Mouse (Mus musculus) layer of hippocampus, adult 2 months (tissue): ENCODE measurements around the gene BC048562. TPM values are rescaled to one million over a fixed set of nuclear protein-coding genes. Genes with fewer than 3 reads are reported as not detected.

Experiments used
- DNase-seq, 2 experiments: peaks; one replicate each; pipeline ENCODE4 v3.0.0; 2022; ENCODE audit warnings: low spot score in 2 of 2
- H3K27ac ChIP-seq: fragments of 200-600 bp; 2 replicates; pipeline ENCODE4 v1.8.1; 2022
- H3K4me3 ChIP-seq: fragments of 200-600 bp; 2 replicates; pipeline ENCODE4 v1.8.1; 2022; ENCODE audit warnings: mild to moderate bottlenecking
- CTCF ChIP-seq: fragments of 200-600 bp; conservative IDR thresholded peaks from 2 replicates; pipeline ENCODE4 v1.8.1; 2022; ENCODE audit warnings: antibody characterized with exemption, mild to moderate bottlenecking, moderate library complexity
- total RNA-seq, 2 experiments: library from RNA; stranded (reverse); gene quantifications; 2 replicates each; pipeline ENCODE4 v1.2.3; 2021

Gene BC048562
- total RNA-seq, 2 experiments from 2014 or later = not detected

DNA sequence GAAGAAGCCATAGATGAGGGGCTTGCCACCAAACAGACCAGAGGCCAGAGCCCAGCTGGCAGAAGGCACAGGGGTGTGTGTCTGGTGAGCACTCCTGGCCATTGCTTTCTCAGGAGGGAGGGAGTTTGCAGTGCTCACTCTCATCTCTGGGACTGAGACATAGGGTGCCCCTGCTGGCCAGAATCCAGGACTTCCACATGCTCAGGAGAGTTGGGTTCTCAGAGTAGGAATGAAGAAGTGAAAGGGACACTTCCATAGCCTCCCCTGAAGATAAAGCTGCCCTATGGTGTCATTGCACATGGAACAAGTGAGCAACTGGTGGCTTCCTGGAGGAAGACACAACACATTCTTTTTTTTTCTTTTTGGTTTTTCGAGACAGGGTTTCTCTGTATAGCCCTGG lies 38.2 kb downstream of the BC048562 start:
- Histone ChIP-seq H3K4me3 (no peak overlapping the region), H3K27ac (no peak overlapping the region)
- DNase-seq = no peak
- TF ChIP-seq CTCF = no peak

DNA sequence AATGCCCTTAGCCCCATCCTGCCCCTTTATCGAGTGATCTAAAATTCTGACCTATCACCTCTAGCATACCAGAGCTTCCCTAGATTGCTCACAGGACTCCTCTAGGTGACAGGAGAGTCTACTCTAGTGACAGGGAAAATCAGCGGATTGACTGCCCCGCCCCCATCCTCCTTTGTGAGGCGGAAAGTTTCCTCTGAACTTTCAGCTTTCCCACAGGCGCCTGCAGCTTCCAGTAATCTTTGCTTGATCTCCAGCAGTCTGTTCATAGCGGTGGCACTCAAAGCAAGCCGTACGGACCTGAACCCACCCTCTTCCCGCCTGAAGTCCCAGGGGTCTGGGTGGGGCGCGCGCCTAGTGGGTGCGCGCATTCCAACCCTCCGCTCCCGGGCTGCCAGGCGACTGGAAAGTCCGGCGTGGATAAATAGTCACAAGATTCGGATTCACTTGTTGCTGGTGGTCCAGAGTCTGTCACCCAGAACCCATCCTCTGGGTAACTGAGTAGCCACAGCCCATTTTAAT lies 42.4 kb downstream of the BC048562 start:
- peak overlapping the region; percentile 42 for H3K4me3 ChIP-seq
- peak overlapping the region; percentile 83 for H3K27ac ChIP-seq
- TF ChIP-seq CTCF = no peak
- DNase-seq = no peak

DNA sequence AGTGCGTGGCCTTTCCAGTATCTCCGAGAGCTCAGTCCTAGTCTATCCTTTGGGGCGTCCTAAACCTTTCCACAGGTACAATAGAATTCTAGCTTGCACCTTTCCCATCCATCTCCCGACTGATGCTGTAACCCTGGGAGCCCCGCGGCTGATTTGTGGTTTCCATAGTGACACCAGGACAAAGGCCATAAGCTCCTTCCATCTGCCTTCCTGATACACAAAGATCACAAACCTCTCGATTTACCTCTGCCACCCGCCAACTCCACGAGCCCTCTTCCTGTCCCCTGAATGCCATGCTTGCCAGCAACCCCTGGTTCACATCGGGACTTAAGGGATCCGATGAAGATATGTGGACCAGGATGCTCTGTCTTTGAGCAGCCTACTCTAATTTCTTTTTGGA lies 43.0 kb downstream of the BC048562 start:
- no peak for TF ChIP-seq CTCF
- H3K27ac ChIP-seq = peak overlapping the region; percentile 83
- no peak for DNase-seq
- H3K4me3 ChIP-seq = peak overlapping the region; percentile 51

DNA sequence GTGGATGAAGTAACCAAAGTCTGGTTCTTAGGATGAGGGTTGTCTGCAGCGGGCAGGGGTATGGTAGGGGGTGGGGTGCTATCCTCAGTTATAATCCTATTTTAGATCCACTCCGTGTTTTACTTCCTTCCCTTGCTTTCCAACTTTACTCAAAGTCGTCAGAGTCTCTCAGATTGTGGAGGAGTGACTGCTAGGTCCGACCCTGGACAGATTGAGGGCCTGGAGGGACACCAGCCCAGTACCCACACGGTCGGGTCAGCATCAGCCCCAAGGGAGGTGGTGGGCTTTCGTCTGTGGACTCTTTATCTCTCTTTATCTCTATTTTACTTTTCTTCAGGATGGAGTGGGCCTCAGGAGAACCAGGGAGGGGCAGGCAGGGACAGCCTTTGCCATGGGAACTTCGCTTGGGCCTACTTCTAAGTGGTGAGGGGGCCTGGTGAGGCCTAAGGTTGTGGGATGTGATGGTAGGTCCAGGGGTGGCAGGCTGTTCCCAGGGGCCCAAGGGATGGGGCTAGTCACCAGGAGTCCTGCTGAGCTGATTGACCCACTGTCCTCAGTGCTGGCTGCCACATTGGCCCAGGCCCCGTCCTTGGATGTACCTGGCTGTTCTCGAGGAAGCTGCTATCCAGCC lies 43.6 kb downstream of the BC048562 start, which contains the start of gene Lamb2:
Gene Lamb2 (plus strand): TSS at position 16 of the 631 bp plus-strand sequence.
- no peak for DNase-seq
- Histone ChIP-seq H3K27ac (peak within 1 kb of the TSS; percentile 83), H3K4me3 (peak within 1 kb of the TSS; percentile 51)
- no peak for TF ChIP-seq CTCF

DNA sequence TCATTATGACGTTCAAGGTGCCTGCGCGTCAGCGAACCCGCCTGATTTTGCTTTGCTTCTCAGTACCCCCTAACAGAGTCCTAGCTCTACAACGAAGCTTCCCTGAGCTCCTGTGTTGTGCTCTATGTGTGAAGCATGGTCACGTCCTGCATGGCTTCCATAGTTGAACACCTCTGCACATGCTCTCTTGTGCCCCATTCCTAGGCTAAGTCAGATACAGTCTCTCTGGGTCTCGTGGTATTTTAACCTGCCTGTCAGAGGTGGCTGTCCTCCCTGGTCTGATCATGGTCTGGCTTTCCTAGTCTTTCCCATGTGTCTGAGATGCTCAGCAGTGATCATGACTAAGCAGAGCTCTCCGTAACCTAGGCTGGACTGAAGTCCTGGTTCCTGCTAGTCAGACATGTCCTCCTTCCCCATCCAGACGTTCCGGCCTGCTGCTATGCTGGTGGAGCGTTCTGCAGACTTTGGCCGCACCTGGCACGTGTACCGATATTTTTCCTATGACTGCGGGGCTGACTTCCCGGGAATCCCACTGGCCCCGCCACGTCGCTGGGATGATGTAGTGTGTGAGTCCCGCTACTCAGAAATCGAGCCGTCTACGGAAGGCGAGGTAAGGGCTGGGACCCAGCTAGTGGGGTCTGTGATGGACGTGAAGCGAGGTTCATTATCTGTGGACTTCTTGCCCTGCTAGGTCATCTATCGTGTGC lies 44.7 kb downstream of the BC048562 start:
- DNase-seq = no peak
- TF ChIP-seq CTCF = no peak
- Histone ChIP-seq H3K4me3 (peak overlapping the region; percentile 51; the same call in 1 of the 2 replicates), H3K27ac (no peak overlapping the region)

DNA sequence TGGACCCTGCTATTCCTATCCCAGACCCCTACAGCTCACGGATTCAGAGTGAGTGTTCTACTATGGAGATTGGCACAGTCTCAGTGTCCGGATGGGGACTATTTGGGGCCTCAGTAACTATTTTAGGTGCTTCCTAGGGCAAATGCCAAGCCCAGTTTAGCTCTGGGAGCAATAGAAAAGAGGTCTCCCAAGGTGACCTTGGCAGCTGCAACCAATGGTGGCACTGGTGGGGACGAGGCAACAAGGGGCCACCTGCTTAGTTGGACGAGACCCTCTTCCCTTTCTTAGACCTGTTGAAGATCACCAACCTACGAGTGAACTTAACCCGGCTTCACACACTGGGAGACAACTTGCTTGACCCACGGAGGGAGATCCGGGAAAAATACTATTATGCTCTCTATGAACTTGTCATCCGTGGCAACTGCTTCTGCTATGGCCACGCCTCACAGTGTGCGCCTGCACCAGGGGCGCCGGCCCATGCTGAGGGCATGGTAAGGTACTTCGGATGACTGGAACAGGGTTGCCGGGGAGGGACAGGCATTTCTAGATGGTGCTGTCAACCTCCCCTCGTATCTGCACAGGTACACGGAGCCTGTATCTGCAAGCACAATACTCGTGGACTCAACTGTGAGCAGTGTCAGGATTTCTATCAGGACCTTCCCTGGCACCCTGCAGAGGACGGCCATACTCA lies 45.4 kb downstream of the BC048562 start:
- no peak for DNase-seq
- no peak for TF ChIP-seq CTCF
- Histone ChIP-seq H3K27ac (no peak overlapping the region), H3K4me3 (no peak overlapping the region)

DNA sequence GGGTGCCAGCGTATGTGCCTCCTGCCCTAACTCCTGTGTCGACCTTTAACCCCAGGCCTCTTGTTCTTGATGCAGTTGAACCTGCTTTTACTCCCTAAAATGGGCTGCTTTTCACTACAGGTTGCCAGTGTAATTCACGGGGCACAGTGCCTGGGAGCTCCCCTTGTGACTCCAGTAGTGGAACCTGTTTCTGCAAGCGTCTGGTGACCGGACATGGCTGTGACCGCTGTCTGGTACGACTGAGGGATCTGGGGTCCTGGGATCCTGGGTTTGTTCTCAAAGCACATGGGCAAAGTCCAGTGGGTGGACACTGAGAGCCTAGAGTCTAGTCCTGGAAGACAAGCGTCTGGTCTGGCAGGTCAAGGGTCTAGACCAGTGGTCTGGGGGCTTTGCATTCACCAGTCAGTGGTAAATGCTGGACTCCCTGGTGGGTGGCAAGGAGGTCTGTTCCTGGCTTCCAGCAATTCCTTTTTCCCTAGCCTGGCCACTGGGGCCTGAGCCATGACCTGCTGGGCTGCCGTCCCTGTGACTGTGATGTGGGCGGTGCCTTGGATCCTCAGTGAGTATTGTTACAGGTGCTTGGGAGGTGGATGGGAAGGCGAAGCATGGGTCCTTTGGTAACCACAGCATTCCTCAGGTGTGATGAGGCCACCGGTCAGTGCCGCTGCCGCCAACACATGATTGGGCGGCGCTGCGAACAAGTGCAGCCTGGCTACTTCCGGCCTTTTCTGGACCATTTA lies 46.9 kb downstream of the BC048562 start:
- no peak overlapping the region for H3K4me3 ChIP-seq
- no peak overlapping the region for H3K27ac ChIP-seq
- no peak for DNase-seq
- TF ChIP-seq CTCF = no peak

DNA sequence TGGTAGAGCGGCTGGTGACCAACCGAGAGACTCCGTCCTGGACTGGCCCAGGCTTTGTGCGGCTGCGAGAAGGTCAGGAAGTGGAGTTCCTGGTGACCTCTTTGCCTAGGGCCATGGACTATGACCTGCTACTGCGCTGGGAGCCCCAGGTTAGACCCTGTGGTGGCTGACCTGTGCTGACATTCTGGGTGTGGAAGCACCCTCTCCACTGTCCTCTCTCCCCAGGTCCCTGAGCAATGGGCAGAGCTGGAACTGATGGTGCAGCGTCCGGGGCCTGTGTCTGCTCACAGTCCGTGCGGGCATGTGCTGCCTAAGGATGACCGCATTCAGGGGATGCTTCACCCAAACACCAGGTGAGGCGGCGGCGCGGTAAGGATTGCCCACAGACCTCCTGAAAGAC lies 47.7 kb downstream of the BC048562 start:
- no peak for TF ChIP-seq CTCF
- H3K4me3 ChIP-seq = no peak overlapping the region
- no peak overlapping the region for H3K27ac ChIP-seq
- no peak for DNase-seq

DNA sequence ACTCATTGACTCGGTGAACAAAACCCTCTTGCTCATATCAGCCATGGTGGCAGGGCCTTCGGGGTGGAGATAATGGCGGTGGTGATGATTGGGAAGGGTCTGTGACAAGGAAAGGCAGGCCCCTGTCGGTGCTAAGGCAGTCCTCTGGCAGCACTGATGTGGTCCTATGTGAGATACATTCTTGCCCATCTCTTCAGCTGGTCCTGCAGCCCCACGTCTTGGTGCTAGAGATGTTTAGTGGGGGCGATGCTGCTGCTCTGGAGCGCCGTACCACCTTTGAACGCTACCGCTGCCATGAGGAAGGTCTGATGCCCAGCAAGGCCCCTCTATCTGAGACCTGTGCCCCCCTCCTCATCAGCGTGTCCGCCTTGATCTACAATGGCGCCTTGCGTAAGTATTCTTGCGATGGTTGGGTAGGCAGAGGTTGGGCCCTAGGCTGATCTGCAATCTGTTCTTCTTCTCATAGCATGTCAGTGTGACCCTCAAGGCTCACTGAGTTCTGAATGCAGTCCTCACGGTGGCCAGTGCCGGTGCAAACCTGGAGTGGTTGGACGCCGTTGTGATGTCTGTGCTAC lies 49.1 kb downstream of the BC048562 start:
- no peak for DNase-seq
- H3K27ac ChIP-seq = no peak overlapping the region
- H3K4me3 ChIP-seq = no peak overlapping the region
- TF ChIP-seq CTCF = no peak

DNA sequence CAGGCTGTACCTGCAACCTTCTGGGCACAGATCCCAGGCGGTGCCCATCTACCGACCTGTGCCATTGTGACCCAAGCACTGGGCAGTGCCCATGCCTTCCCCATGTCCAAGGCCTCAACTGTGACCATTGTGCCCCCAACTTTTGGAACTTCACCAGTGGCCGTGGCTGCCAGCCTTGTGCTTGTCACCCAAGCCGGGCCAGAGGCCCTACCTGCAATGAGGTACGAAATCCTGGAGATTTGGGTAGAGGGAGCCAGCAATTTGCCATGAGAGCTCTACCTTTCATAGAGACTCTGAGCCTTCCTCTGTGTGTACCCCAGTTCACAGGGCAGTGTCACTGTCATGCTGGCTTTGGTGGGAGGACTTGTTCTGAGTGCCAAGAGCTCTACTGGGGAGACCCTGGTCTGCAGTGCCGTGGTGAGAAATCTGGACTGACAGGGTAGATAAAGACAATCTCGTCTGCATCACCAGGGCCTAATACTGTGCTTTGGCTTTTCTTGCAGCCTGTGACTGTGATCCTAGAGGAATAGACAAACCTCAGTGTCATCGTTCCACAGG lies 50.8 kb downstream of the BC048562 start:
- DNase-seq = no peak
- TF ChIP-seq CTCF = no peak
- Histone ChIP-seq H3K27ac (no peak overlapping the region), H3K4me3 (no peak overlapping the region)

DNA sequence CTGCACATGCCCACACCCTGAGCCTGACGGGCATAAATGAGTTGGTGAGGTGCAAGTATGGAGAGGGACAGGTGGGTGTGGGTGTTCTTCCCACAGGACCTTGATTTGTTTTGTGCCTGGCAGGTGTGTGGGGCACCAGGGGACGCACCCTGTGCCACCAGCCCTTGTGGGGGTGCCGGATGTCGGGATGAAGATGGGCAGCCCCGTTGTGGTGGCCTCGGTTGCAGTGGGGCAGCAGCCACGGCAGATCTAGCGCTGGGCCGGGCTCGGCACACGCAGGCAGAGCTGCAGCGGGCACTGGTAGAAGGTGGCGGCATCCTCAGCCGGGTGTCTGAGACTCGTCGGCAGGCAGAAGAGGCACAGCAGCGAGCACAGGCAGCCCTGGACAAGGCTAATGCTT lies 52.1 kb downstream of the BC048562 start:
- no peak overlapping the region for H3K4me3 ChIP-seq
- no peak for TF ChIP-seq CTCF
- H3K27ac ChIP-seq = no peak overlapping the region
- DNase-seq = no peak

DNA sequence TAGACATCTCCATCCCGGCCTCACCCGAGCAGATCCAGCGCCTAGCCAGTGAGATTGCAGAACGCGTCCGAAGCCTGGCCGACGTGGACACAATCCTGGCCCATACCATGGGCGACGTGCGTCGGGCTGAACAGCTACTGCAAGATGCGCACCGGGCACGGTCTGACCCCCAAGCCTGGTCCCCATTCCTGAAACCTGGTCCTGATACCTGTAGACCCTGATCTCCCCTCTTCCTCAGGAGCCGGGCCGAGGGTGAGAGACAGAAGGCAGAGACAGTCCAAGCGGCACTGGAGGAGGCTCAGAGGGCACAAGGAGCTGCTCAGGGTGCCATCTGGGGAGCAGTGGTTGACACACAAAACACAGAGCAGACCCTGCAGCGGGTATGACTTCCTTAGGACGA lies 52.9 kb downstream of the BC048562 start:
- no peak for DNase-seq
- Histone ChIP-seq H3K27ac (peak overlapping the region; percentile 97; the same call in 1 of the 2 replicates), H3K4me3 (no peak overlapping the region)
- no peak for TF ChIP-seq CTCF
